Mouse (Mus musculus) left cerebral cortex, adult 11 months (tissue): ENCODE results near the gene Tdrd5.
"Not testable (repeated sequence)": the region's sequence is repeated elsewhere in the genome, so short reads cannot be mapped to it uniquely, and the experiment has no call there.

ENCODE experiments used
- DNase-seq: peaks from one replicate; pipeline ENCODE4 v3.0.0; 2022; ENCODE audit warnings: low spot score

Gene Tdrd5

DNA sequence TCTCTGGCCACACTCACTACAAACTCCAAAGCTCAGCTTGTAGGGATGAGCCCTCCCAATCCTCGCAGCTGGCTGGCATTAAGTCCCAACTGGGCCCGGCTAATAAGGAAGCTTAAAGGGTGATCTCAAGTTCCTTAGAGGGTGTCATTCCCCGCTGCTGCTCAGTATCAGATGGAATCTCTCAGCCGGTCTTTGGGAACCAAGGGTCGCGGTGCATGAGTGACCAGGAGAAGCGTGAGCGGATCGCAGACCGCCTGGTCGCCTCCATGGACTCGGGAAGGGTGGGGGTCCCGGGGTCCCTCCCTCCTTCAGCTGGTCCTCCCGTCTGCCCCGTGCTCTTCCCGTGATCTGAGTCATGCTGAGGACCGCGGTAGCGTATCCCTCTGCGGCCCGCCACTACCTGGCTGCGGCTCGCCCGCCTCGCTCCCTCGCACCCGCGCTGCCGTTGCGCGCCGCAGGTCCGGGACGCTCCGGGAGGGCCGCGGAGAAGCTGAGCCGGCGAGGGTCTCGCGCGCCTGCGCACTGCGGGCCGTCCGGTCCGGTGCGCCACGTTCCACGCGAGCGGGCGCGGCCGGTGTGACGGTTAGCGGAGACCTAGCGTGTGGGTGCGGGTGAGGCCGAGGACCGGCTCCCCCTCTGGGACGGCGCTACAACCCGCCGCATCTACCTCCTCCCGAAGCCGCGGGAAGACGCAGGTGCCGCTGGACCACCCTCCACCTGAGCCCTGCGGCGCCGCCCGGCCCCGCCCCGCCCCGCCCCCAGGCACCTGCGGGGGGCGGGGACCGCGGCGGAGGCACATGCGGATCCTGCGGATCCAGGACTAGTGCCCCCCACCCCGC lies at the start of gene Tdrd5:
TSS of gene Tdrd5 (minus strand) at position 754 of the 839 bp plus-strand sequence.
- DNase-seq, result no peak

GRCm38 (mm10) chr1:156352466-156352865 lies 49.0 kb upstream of the Tdrd5 start:
- DNase-seq, result no peak

DNA sequence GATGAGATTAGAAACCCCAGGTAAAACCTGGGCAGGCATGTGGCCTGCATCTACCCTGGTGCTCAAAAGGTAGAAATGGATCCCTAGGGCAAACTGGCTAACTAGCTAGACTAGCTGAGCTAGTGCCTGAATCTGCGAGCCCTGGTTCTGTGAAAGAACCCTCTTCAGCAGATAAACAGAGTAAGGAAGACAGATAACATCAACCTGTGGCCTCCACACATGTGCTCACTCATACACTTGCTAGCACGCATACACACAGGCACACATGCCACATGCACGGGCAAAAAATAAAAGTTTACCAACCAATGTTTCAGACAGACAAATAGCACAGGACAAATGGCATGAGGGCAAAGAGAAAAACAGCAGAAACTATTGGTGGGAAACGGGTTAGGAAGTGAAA lies 47.0 kb upstream of the Tdrd5 start:
- DNase-seq, result no peak

DNA sequence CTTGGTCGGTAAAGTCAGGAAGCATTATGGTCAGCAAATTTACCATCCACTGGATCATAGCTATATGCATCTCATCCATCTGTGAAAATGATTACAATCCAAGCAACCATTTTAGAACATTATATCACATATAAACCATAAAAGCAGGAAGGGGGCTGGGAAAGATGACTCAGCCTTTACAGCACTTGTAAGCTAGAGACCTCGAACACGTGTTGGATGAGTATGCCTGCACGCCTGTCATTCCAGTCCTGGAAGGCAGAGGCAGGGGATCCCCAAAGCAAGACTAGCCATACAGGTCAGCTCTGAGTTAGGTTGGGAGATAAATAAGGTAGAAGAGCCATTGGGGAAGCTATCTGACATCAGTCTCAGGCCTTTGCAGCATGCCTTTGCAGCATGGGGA lies 45.6 kb upstream of the Tdrd5 start:
- DNase-seq, result no peak

- no peak for DNase-seq
Measured at GRCm38 (mm10) chr1:156345633-156346032, 42.2 kb upstream of the Tdrd5 start.

DNA sequence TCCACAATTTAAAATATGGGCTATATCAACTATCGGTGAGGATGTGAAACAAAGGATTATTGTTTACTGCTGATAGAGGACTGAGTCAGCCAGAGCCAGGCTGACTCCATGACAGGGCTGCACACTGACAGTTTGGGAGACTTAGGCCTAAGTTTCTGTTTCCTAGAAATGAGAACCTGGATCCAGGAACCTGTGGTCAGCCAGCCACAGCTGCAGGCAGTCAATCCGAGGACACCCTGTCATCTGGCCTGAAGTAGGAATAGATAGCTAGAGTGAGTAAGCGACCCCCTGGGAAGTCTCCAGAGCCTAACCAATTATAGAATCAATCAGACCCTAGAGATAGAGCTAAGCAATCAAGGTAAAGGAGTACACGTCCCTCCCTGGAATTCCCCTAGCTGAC lies 41.0 kb upstream of the Tdrd5 start:
- DNase-seq, result no peak

GRCm38 (mm10) chr1:156340847-156341246 lies 37.4 kb upstream of the Tdrd5 start:
- DNase-seq, result no peak

DNA sequence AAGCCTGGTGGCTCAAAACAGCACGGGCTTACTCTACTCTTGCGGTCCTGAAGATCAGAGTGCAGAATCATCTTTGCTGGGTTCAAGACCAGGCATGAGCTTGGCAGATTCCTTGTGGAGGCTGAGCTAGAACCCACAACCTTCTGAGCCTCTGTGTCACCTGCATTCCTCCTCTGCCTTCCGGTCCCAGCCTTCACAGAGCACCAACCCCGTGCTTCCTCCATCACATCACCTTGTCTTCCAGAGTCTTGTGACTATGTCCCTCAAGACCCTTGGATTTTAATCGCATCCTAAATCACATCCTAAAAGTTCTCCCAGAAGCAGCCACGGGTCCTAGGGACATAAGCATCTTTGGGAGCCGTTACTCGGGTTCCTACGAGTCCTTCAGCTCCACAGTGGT lies 19.7 kb upstream of the Tdrd5 start:
- DNase-seq, result no peak

- no peak for DNase-seq
Measured at GRCm38 (mm10) chr1:156310630-156311029, 7.2 kb upstream of the Tdrd5 start, which contains the start of gene Nphs2. Gene Nphs2, plus strand, starts transcription at chr1:156310727.

GRCm38 (mm10) chr1:156308595-156308994 lies 5.1 kb upstream of the Tdrd5 start:
- no peak for DNase-seq

DNA sequence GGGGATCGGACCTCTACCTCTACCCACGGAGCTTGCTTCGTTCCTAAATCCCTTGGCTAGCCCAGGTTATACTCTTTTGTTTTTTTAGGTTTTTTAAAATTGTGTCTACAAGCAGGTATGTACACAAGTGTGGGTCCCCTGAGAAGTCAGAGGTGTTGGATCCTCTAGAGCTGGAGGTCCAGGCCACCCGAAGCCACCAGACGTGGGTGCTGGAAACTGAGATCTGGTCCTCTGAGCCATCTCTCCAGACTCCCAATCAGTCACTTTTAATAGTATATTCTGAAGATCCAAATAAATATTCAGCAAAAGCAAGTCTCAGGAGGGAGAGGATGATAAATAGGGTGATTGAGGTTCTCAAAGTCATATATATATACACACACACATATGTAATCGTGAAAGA lies 13.4 kb downstream of the Tdrd5 start:
- DNase-seq, result no peak

DNA sequence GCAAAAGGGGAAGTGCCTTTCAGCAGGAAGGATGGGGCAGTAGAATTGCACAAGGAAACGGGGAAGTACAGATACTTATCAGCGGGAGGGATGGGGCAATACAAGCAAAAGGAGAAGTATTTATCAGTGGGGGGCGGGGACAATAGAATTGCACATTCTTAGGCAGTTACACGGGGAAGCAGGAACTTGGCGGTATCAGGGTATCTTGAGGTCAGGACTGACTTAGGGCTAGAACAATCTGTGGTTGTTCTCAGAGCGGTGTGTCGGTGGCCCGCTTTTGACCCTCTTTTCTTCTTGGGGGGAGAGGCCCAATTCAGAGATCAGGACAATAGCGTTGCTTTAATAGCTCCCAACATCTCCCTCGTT lies 14.3 kb downstream of the Tdrd5 start:
- not testable (repeated sequence) for DNase-seq

DNA sequence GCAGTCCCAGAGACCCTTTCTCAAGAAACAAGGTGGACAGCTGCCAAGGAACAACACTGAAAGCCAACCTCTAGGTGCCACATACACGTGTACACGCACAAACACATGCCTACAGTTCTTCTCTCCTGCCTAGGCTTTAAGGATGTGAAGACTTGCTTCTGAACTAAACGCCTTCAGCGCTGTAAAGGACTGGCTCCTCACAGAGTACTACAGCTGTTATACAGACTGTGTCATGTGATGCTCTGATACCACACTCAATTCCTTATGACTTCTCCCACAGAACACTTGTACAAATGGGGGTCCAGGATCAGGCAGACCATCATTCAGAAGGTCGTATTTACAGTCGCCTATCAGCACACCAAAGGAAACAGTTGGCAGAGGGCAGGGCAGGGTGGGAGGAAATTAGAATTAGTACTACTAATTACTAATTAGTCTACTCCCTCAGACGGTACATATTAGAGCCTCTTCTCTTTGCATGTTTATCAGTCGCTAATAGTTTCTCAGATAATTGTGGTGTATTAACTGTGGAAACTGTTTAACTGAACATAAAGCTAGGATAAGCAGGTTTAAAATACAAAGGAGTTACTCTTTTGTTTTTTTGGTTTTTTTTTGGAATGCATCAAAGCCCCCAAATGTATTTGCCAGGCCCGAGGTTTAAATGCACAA lies 14.8 kb downstream of the Tdrd5 start:
- no peak for DNase-seq

- DNase-seq, result no peak
Measured at GRCm38 (mm10) chr1:156285541-156285896, 17.9 kb downstream of the Tdrd5 start.

- DNase-seq, result peak; percentile 14
Measured at GRCm38 (mm10) chr1:156284851-156285540, 18.5 kb downstream of the Tdrd5 start.

- no peak for DNase-seq
Measured at GRCm38 (mm10) chr1:156284207-156284606, 19.3 kb downstream of the Tdrd5 start.

DNA sequence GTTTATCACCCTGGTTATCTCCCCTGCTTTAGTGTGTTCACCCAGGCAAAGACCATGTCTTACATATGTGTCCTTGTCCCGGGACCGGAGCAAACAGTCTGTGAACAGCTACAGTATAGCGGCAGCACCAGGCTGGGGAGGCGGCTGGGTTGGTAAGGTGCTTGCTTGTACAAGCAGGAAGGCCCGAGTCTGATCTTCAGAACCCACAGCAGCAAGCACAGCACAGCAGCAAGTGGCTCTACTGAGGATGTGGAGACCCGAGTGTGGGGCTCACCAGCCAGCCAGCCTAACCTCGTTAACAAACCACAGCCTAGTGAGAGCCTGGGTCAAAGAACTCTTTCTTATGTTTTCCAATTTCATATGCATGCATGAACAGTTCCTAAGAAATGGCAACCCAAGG lies 23.3 kb downstream of the Tdrd5 start:
- DNase-seq, result no peak

DNA sequence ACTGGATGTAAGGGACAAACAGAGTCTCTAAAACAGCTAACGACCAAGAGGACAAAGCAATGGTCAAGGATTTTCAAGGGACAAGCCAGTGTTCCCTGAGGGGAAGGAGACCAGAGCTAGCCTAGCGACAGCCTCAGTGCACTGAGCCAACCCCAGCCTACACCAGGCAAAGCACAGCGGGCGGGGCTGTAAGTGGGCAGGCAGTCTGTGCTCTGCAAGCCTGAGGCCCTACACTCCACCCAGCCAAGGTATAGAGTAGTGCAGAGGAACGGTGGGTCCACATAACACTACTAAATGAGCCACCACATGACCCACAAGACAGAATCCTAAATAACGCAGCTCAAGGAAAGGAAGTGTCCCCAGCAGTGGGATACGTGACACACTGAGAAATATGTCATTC lies 29.8 kb downstream of the Tdrd5 start:
- no peak for DNase-seq

- DNase-seq, result no peak
Measured at GRCm38 (mm10) chr1:156271654-156272053, 31.8 kb downstream of the Tdrd5 start.

DNA sequence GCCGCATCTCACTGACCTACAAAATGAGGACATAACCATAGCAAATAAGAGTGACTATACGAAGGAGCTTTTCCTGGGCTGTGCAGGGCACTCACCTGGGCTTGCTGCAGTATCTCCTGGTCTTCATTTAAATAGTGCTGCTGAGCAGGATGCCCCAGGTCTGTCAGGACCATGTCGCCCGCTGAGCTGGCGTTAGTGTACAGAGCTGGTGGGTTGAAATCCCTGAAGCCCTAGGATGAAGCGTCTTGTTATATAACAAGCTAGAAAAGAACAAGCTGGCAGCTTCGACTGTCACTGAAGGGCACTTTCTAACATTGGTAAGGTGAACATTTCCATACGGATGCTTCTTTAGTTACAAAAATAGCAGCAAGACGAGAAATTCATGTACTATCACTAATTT lies 33.0 kb downstream of the Tdrd5 start:
- DNase-seq, result no peak

DNA sequence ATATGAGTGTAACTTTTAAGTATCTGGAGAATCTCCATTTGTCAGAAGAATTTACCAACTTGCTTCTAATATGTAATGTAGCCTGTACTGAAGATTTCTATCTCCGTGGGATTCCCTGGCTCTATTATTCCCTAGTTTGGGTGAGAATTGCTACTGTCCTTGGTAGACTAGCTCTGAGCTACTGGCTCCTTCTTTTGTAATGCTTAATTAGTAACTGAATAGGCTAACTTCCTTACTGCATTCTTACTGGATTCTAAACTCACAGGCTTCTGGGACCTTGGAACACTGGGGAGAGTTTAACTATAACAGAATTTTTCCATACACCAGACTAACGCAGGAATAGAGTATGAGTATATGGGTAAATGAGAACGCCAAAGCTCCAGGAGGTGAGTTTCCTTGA lies 34.9 kb downstream of the Tdrd5 start:
- not testable (repeated sequence) for DNase-seq

GRCm38 (mm10) chr1:156263946-156264345 lies 39.5 kb downstream of the Tdrd5 start:
- DNase-seq, result no peak

DNA sequence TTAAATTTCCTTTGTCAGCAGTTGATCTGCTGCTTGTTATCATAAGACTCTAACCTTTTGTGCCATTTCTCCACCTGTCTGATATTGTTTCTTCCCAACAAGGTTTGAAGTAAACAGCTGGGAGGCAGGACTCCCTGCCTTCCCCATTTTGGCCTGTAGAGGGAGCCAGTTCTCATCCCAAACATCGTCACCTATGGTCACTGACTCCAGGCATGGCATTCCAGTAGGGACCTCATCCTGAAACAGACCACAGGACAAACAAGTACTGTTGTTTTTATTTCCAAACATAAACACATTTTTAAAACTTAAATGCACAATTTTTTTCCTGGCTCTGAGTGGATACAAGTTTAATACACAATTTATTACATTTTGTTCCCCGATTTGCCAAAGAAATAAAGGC lies 40.1 kb downstream of the Tdrd5 start:
- peak; percentile 32 for DNase-seq
